Mouse (Mus musculus) myocyte (in vitro differentiated cells): Measurements from ENCODE around the gene Tmem189. TPM values are rescaled to one million over a fixed set of nuclear protein-coding genes. Genes with fewer than 3 reads are reported as not detected.

ENCODE experiments used
- H3K27me3 ChIP-seq: one replicate; pipeline ENCODE4 v1.6.1; 2011; ENCODE audit not compliant: control insufficient read depth, insufficient read depth, insufficient read length
- H3K36me3 ChIP-seq: one replicate; pipeline ENCODE4 v1.6.1; 2011; ENCODE audit not compliant: control insufficient read depth, insufficient read depth
- H3K4me2 ChIP-seq: one replicate; pipeline ENCODE4 v1.6.1; 2011; ENCODE audit warnings: low read depth, control low read depth
- H3K4me3 ChIP-seq: one replicate; pipeline ENCODE4 v1.5.1; 2011; ENCODE audit warnings: mild to moderate bottlenecking, control low read depth, moderate library complexity
- H3K79me2 ChIP-seq: one replicate; pipeline ENCODE4 v1.6.1; 2011; ENCODE audit not compliant: control insufficient read depth, insufficient read depth
- H3ac ChIP-seq: one replicate; pipeline ENCODE4 v1.6.1; 2011; ENCODE audit not compliant: control insufficient read depth, insufficient read length
- CEBPB ChIP-seq: IDR thresholded peaks from 2 replicates; pipeline ENCODE4 v1.6.1; 2011; ENCODE audit warnings: mild to moderate bottlenecking, moderate library complexity; ENCODE audit not compliant: poor library complexity, insufficient read depth, severe bottlenecking
- E2F4 ChIP-seq: IDR thresholded peaks from one replicate; pipeline ENCODE4 v1.6.1; 2011; ENCODE audit warnings: mild to moderate bottlenecking, control low read depth, moderate library complexity; ENCODE audit not compliant: insufficient read depth
- MAX ChIP-seq: IDR thresholded peaks from one replicate; pipeline ENCODE4 v1.6.1; 2011; ENCODE audit warnings: low read depth, mild to moderate bottlenecking, control low read depth
- MYOD1 ChIP-seq, 3 experiments: IDR thresholded peaks; one replicate each; pipeline ENCODE4 v1.6.1; 2011; ENCODE audit warnings: control low read depth in 2 of 3, low read depth in 2 of 3, mild to moderate bottlenecking in 2 of 3, moderate library complexity in 1 of 3; ENCODE audit not compliant: insufficient read length in 2 of 3, control insufficient read depth in 1 of 3
- MYOG ChIP-seq, 3 experiments: IDR thresholded peaks; one replicate each; pipeline ENCODE4 v1.6.1; 2011; ENCODE audit warnings: control low read depth in 2 of 3, low read depth in 2 of 3, mild to moderate bottlenecking in 2 of 3; ENCODE audit not compliant: insufficient read length in 2 of 3, control insufficient read depth in 1 of 3, insufficient read depth in 1 of 3
- POLR2A ChIP-seq: IDR thresholded peaks from one replicate; pipeline ENCODE4 v1.6.1; 2011; ENCODE audit warnings: low read depth, mild to moderate bottlenecking, control low read depth, moderate library complexity; ENCODE audit not compliant: insufficient read length
- POLR2AphosphoS2 ChIP-seq: IDR thresholded peaks from one replicate; pipeline ENCODE4 v1.6.1; 2011; ENCODE audit warnings: low read depth, control low read depth; ENCODE audit not compliant: insufficient read length
- REST ChIP-seq: IDR thresholded peaks from one replicate; pipeline ENCODE4 v1.6.1; 2011; ENCODE audit warnings: mild to moderate bottlenecking, control low read depth, moderate library complexity; ENCODE audit not compliant: insufficient read depth, insufficient read length
- SRF ChIP-seq: IDR thresholded peaks from one replicate; pipeline ENCODE4 v1.6.1; 2011; ENCODE audit warnings: low read depth; ENCODE audit not compliant: control insufficient read depth, insufficient read length
- TCF12 ChIP-seq: IDR thresholded peaks from one replicate; pipeline ENCODE4 v1.6.1; 2011; ENCODE audit warnings: mild to moderate bottlenecking, control low read depth; ENCODE audit not compliant: poor library complexity, insufficient read depth, severe bottlenecking
- TCF3 ChIP-seq: IDR thresholded peaks from one replicate; pipeline ENCODE4 v1.6.1; 2011; ENCODE audit warnings: low read depth, control low read depth; ENCODE audit not compliant: insufficient read length
- USF1 ChIP-seq: IDR thresholded peaks from one replicate; pipeline ENCODE4 v1.6.1; 2011; ENCODE audit warnings: low read depth, mild to moderate bottlenecking, control low read depth, moderate library complexity
- polyA plus RNA-seq: library from polyadenylated mRNA; unstranded; fragments of >200 nt; fragmentation: generic; extraction: Trizol; gene quantifications from one replicate; pipeline ENCODE4 v1.2.1, GENCODE M21; 2012; ENCODE audit warnings: missing spikeins

The Tmem189 gene
- polyA plus RNA-seq, 1 experiment, result 91.9 TPM

DNA sequence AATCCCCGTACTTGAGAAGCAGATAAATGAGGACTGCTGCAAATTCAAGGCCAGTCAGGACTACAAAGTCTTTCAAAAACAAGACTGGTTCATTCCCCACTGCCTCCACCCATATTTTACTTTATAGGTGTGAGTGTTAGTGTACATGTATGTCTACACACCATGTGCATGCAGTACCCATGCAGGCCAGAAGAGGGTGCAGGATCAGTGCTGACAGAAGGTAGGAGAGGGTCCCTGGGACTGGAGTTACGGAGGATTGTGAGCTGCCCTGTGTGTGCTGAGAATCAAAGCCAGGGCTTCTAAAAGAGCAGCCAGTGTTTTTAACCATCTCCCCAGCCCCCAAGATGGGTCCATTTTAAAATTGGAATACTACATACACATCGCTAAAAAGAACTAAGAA is 49.3 kb downstream of the Tmem189 start:
- no peaks in the 10 kb centered on the region for H3K36me3 ChIP-seq
- TF ChIP-seq SRF (no peak), POLR2A (no peak), CEBPB (no peak), USF1 (no peak), POLR2AphosphoS2 (no peak), TCF12 (no peak), E2F4 (no peak), MYOG (IDR thresholded peaks at IDR 0.05; ENCODE audit: control insufficient read depth in 1 of 3, insufficient read depth in 1 of 3, insufficient read length in 2 of 3, low read depth in 2 of 3) (no peak), TCF3 (no peak), MAX (no peak), MYOD1 (IDR thresholded peaks at IDR 0.05; ENCODE audit: control insufficient read depth in 1 of 3, insufficient read length in 2 of 3, low read depth in 2 of 3) (no peak), REST (no peak)
- H3K4me3 ChIP-seq, result no peak overlapping the region
- no peak overlapping the region for H3K4me2 ChIP-seq
- no peak overlapping the region for H3ac ChIP-seq
- H3K27me3 ChIP-seq, result no peaks in the 10 kb centered on the region
- no peaks in the 10 kb centered on the region for H3K79me2 ChIP-seq

DNA sequence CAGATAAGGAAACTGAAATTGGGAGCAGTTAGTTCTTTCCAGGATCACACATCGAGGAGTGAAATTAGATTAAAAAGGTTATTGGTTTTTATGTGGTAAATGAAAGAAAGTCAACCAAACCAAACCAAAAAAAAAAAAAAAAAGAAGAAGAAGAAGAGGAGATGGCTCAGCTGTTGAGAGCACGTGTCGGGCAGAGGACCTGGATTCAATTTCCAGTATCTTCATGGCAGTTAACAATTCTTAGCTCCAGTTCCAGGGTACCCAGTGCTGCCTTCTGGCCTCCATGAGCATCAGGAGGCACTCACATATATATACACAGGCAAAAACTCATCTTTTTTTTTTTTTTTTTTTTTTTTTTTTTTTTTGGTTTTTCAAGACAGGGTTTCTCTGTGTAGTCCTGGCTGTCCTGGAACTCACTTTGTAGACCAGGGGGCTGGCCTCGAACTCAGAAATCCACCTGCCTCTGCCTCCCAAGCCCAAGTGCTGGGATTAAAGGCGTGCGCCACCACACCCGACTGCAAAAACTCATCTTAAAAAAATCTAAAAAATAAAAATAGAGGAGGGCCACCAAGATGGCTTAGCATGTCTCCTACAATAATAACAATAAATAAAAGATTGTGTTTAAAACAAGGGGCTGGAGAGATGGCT is 54.6 kb downstream of the Tmem189 start:
- H3K4me3 ChIP-seq, result peak overlapping the region; percentile 1

DNA sequence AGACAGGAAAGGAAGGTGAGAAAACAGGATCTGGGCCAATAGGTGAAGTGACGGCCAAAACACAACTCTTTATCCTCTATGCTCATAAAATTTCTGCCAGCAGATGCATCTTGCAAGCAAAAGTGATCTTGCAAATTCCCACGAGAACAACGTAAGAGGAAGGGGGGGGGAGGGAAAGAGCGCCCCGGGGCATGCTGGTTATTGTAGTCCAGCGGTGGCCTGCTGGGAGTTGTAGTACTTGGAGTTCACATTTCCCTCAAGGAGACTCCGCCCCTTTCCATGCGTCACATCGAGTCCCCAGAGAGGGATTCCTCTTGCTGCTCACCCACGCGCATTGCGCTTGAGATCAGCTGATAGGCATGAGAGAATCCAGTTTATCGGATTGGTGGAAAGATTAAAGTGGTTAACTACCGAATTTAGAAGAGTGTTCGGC is 55.3 kb downstream of the Tmem189 start:
- Histone ChIP-seq H3K79me2 (peaks cover 21% of the 10 kb centered on the region), H3ac (no peak overlapping the region), H3K27me3 (no peaks in the 10 kb centered on the region), H3K4me2 (peak overlapping the region; percentile 90), H3K36me3 (no peaks in the 10 kb centered on the region), H3K4me3 (peak overlapping the region; percentile 1)
- TF ChIP-seq SRF, result peak; percentile 21
- no peak for TF ChIP-seq MAX
- no peak for TF ChIP-seq MYOD1 (IDR thresholded peaks at IDR 0.05; ENCODE audit: control insufficient read depth in 1 of 3, insufficient read length in 2 of 3, low read depth in 2 of 3)
- peak; percentile 41; the same call in 1 of the 2 replicates for TF ChIP-seq CEBPB
- peak; percentile 46 for TF ChIP-seq POLR2AphosphoS2
- no peak for TF ChIP-seq REST
- TF ChIP-seq USF1, result peak; percentile 70
- no peak for TF ChIP-seq MYOG (IDR thresholded peaks at IDR 0.05; ENCODE audit: control insufficient read depth in 1 of 3, insufficient read depth in 1 of 3, insufficient read length in 2 of 3, low read depth in 2 of 3)
- peak; percentile 52 for TF ChIP-seq POLR2A

More for the DNA sequence above, 54.6 kb downstream of the Tmem189 start:
- TF ChIP-seq E2F4 (no peak), POLR2A (no peak), CEBPB (no peak), TCF12 (no peak), USF1 (no peak), MYOD1 (IDR thresholded peaks at IDR 0.05; ENCODE audit: control insufficient read depth in 1 of 3, insufficient read length in 2 of 3, low read depth in 2 of 3) (no peak), POLR2AphosphoS2 (no peak), SRF (no peak), MYOG (IDR thresholded peaks at IDR 0.05; ENCODE audit: control insufficient read depth in 1 of 3, insufficient read depth in 1 of 3, insufficient read length in 2 of 3, low read depth in 2 of 3) (no peak), REST (no peak), MAX (no peak), TCF3 (no peak)
- H3K79me2 ChIP-seq, result peaks cover 14% of the 10 kb centered on the region
- peak overlapping the region; percentile 87 for H3K4me2 ChIP-seq
- no peaks in the 10 kb centered on the region for H3K27me3 ChIP-seq
- no peaks in the 10 kb centered on the region for H3K36me3 ChIP-seq
- no peak overlapping the region for H3ac ChIP-seq

DNA sequence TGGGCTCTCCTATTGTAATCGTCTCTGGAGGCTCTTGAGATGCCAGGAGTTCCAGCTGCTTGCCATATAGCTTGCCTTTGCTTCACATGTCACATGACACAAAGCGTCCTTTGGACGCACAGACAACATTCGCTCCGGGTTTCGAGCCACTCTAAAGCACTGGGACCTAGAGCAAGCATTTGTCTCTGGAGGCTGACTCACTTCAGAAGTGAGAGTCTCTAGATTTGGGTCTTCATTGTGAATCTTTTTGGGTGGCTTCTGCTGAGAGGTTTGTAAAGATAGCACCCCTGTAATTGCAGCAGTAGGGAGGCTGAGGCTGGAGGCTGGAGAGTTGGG is 56.1 kb downstream of the Tmem189 start:
- Histone ChIP-seq H3ac (no peak overlapping the region), H3K4me2 (no peak overlapping the region), H3K36me3 (no peaks in the 10 kb centered on the region), H3K4me3 (no peak overlapping the region), H3K79me2 (peaks cover 29% of the 10 kb centered on the region), H3K27me3 (no peaks in the 10 kb centered on the region)
- no peak for TF ChIP-seq MYOG (IDR thresholded peaks at IDR 0.05; ENCODE audit: control insufficient read depth in 1 of 3, insufficient read depth in 1 of 3, insufficient read length in 2 of 3, low read depth in 2 of 3)
- no peak for TF ChIP-seq MYOD1 (IDR thresholded peaks at IDR 0.05; ENCODE audit: control insufficient read depth in 1 of 3, insufficient read length in 2 of 3, low read depth in 2 of 3)
- TF ChIP-seq CEBPB, result no peak
- no peak for TF ChIP-seq SRF
- TF ChIP-seq REST, result no peak
- no peak for TF ChIP-seq POLR2AphosphoS2
- no peak for TF ChIP-seq USF1
- no peak for TF ChIP-seq TCF12
- TF ChIP-seq TCF3, result no peak
- no peak for TF ChIP-seq E2F4
- no peak for TF ChIP-seq POLR2A
- TF ChIP-seq MAX, result no peak
